Mouse (Mus musculus): Measurements from ENCODE around the gene Plch2. TPM values are rescaled to one million over a fixed set of nuclear protein-coding genes. Genes with fewer than 3 reads are reported as not detected.
A peak's percentile ranks its signal among the peaks of the same experiment; 100 is the strongest.

Plch2 gene
- polyA plus RNA-seq, 1 experiment: 149 TPM

DNA sequence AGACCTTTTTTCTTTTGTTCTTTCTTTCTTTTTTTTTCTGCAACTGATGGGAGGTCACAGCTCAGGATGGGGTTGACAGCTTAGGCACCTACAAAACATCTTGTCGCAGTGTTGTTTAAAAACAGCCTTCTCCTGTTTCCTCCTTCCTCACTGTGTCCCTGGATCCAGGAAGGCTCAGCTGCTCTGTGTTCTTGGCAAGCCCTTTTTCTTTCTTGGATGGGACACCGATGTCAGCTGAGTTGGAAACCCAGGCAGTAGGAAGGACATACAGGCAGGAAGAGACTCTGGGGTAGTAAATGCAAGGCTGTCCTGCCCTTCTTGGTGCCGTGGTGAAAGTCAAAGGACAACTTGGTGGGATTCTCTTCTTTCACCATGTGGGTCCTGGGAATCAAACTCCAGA lies 90.7 kb downstream of the Plch2 start:
- Histone ChIP-seq H3K4me3 (replicated peaks; ENCODE audit: insufficient read depth, low read depth, low read length) (no peak overlapping the region), H3K27ac (ENCODE audit: insufficient read depth, low read length) (no peak overlapping the region), H3K27me3 (ENCODE audit: control insufficient read depth, insufficient read depth, low read length) (no peaks in the 10 kb centered on the region), H3K4me1 (ENCODE audit: control insufficient read depth, insufficient read depth, low read length) (peaks cover 8% of the 10 kb centered on the region)
- no peak for DNase-seq
- 4% methylated on average over 3 of the region's 3 CpGs for WGBS
- TF ChIP-seq CTCF (IDR thresholded peaks at IDR 0.05; ENCODE audit: borderline replicate concordance, insufficient read depth, low read depth, low read length) (no peak), POLR2A (IDR thresholded peaks at IDR 0.05; ENCODE audit: borderline replicate concordance, insufficient read depth, low read length) (no peak)

DNA sequence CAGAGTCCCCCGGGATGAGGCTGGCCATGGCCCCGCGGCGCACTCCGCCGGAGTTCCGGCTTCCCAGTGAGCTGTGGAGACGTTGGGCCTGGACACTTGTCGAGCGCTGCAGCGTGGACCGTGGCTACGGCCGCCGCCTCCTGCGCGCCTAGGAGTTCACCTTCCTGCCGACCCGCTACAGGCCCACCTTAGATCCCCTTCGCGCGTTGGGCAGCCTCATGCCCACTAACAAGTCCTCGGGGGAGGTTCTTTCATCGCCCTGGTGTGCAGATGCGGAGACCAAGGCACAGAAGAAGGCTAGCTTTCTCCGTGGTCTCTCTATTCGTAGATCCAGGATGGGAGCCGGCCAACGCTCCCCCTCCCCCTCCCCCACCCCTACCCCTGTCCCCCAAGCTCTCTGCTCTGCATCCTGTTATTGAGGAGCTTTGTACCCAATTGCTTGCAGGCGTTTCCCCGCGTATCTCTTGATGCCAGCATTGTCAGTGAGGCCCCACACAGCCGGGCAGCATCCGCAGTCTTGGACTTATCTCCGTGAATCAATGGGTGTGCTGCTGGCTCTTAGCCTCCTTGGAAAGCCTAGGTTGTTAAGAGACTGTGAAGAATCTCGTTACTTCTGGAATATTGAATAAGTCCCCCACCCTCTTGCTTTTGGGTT lies 91.9 kb downstream of the Plch2 start:
- under 1% methylated on average over 36 of the region's 36 CpGs for WGBS
- H3K27me3 ChIP-seq (ENCODE audit: control insufficient read depth, insufficient read depth, low read length): no peaks in the 10 kb centered on the region
- H3K4me1 ChIP-seq (ENCODE audit: control insufficient read depth, insufficient read depth, low read length): peaks cover 8% of the 10 kb centered on the region
- TF ChIP-seq CTCF (IDR thresholded peaks at IDR 0.05; ENCODE audit: borderline replicate concordance, insufficient read depth, low read depth, low read length) (no peak), POLR2A (IDR thresholded peaks at IDR 0.05; ENCODE audit: borderline replicate concordance, insufficient read depth, low read length) (no peak)
- H3K27ac ChIP-seq (ENCODE audit: insufficient read depth, low read length): peak overlapping the region; percentile 15; the same call in 1 of the 2 replicates
- peak overlapping the region; percentile 65 for H3K4me3 ChIP-seq (replicated peaks; ENCODE audit: insufficient read depth, low read depth, low read length)
- DNase-seq: no peak

DNA sequence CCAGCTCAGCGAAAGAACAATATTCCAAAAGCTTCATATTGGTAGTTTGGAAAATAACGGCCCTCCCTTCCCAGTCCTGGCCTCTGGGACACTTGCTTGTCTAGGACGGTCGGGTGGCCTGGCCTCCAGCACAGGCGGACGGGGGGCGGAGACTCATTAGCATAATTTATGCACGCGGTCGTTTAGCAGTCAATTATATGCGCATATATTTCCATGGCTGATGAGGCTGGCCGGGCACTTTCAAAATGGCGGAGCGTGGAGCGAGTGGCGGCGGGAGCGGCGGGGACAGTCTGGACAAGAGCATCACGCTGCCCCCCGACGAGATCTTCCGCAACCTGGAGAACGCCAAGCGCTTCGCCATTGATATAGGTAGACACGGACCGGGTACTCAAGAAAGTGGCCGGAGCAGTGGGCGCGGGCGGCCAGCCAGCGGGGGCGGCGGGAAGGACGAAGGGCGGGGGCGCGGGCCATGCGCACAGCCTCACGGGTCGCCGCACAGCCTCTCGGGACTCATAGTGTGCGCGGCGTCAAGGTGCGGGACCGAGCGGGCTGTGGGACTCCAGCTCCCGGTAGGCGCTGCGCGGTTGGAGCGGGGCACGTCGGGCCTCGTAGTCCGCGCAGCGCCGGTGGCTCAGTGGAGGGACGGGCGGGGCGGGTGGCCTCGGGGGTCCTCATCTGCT lies 92.5 kb downstream of the Plch2 start, which contains the start of gene Pank4:
Pank4 (plus strand) TSS at position 223 of the 680 bp plus-strand sequence.
- WGBS: under 1% methylated on average over 66 of the region's 66 CpGs
- Histone ChIP-seq H3K27me3 (ENCODE audit: control insufficient read depth, insufficient read depth, low read length) (no peaks in the 10 kb centered on the region), H3K27ac (ENCODE audit: insufficient read depth, low read length) (peak within 1 kb of the TSS; percentile 70), H3K4me3 (replicated peaks; ENCODE audit: insufficient read depth, low read depth, low read length) (peak within 1 kb of the TSS; percentile 65), H3K4me1 (ENCODE audit: control insufficient read depth, insufficient read depth, low read length) (peaks cover 8% of the 10 kb centered on the region)
- TF ChIP-seq POLR2A (IDR thresholded peaks at IDR 0.05; ENCODE audit: borderline replicate concordance, insufficient read depth, low read length) (peak; percentile 86), CTCF (IDR thresholded peaks at IDR 0.05; ENCODE audit: borderline replicate concordance, insufficient read depth, low read depth, low read length) (no peak)
- peak; percentile 94 to 95 for DNase-seq

DNA sequence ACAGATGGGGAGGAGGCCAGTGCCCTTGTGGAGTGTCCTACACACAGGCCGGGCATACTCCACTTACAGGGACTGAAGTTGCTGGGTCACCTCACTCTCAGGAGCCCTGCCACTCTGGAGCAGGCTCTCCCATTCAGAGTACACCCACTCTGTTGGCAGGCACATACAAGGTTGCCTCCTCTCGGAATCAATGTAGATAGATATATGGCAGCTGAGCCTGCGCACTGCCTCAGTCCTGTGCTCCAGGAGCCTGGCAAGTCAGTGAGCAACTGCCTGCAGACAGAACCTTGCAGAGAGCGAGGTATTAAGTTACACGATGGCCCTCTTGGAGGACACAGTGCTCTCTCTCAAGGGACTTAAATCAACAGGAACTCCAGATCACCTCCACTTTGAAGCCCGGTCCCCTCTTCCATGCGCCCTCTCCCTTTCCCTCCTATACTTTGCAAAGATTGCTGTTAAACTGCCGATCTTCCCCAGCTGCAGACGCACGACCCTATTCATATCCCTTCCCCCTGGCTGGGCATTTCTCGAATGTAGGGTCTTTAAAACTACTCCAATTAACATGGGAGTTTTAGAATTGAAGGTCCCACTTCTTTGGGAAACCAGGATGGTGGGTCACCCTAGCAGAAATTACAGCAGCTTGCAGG lies 93.3 kb downstream of the Plch2 start:
- peaks cover 14% of the 10 kb centered on the region for H3K4me1 ChIP-seq (ENCODE audit: control insufficient read depth, insufficient read depth, low read length)
- DNase-seq: no peak
- peak overlapping the region; percentile 9; the same call in 1 of the 2 replicates for H3K27ac ChIP-seq (ENCODE audit: insufficient read depth, low read length)
- H3K4me3 ChIP-seq (replicated peaks; ENCODE audit: insufficient read depth, low read depth, low read length): peak overlapping the region; percentile 65
- WGBS: 46% methylated on average over 11 of the region's 11 CpGs
- TF ChIP-seq POLR2A (IDR thresholded peaks at IDR 0.05; ENCODE audit: borderline replicate concordance, insufficient read depth, low read length) (no peak), CTCF (IDR thresholded peaks at IDR 0.05; ENCODE audit: borderline replicate concordance, insufficient read depth, low read depth, low read length) (no peak)
- H3K27me3 ChIP-seq (ENCODE audit: control insufficient read depth, insufficient read depth, low read length): no peaks in the 10 kb centered on the region

DNA sequence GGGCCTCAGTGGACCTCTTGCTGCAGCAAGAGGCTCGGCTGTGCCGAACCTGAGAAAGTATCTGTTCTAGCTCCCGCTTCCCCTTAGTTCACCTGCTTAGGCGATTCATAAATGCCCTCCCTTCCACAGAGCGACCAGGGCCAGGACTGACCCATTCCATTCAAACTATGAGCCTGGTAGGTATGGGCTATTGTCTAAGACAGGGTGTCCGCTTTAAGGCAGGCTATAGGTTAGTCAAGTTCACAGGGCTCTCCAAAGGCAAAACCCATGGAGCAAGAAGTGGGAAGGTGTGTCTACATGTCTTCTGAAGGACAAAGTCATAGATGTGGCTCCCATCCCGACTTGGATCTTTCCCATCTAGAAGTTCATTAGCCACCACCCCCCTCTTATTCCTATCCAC lies 93.9 kb downstream of the Plch2 start:
- H3K27ac ChIP-seq (ENCODE audit: insufficient read depth, low read length): no peak overlapping the region
- 83% methylated on average over 7 of the region's 7 CpGs for WGBS
- no peak overlapping the region for H3K4me3 ChIP-seq (replicated peaks; ENCODE audit: insufficient read depth, low read depth, low read length)
- no peaks in the 10 kb centered on the region for H3K27me3 ChIP-seq (ENCODE audit: control insufficient read depth, insufficient read depth, low read length)
- no peak for DNase-seq
- H3K4me1 ChIP-seq (ENCODE audit: control insufficient read depth, insufficient read depth, low read length): peaks cover 19% of the 10 kb centered on the region
- TF ChIP-seq POLR2A (IDR thresholded peaks at IDR 0.05; ENCODE audit: borderline replicate concordance, insufficient read depth, low read length): no peak

DNA sequence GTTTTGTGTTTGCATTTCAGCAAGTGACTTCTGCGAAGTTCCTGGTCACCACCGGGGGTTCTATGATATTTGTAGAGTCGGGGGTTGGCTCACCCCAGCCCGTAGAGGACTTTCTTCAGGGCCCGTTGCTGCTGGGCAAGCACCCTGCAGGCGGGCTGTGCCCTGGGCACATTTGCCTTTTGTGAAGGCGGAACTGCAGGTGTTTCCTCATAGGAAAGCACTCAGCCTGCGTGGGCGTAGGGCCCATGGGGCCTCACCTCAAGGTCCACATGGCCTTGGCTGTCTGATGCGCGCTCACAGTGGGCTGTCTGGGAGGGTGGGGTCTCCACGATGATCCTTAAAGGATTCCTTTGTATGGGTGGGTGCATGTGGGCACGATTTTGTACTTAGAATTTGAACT lies 94.7 kb downstream of the Plch2 start:
- WGBS: 63% methylated on average over 13 of the region's 13 CpGs
- TF ChIP-seq CTCF (IDR thresholded peaks at IDR 0.05; ENCODE audit: borderline replicate concordance, insufficient read depth, low read depth, low read length) (no peak), POLR2A (IDR thresholded peaks at IDR 0.05; ENCODE audit: borderline replicate concordance, insufficient read depth, low read length) (no peak)
- H3K27me3 ChIP-seq (ENCODE audit: control insufficient read depth, insufficient read depth, low read length): no peaks in the 10 kb centered on the region
- DNase-seq: no peak
- H3K27ac ChIP-seq (ENCODE audit: insufficient read depth, low read length): no peak overlapping the region
- peak overlapping the region; percentile 56 for H3K4me3 ChIP-seq (replicated peaks; ENCODE audit: insufficient read depth, low read depth, low read length)
- H3K4me1 ChIP-seq (ENCODE audit: control insufficient read depth, insufficient read depth, low read length): peaks cover 26% of the 10 kb centered on the region

DNA sequence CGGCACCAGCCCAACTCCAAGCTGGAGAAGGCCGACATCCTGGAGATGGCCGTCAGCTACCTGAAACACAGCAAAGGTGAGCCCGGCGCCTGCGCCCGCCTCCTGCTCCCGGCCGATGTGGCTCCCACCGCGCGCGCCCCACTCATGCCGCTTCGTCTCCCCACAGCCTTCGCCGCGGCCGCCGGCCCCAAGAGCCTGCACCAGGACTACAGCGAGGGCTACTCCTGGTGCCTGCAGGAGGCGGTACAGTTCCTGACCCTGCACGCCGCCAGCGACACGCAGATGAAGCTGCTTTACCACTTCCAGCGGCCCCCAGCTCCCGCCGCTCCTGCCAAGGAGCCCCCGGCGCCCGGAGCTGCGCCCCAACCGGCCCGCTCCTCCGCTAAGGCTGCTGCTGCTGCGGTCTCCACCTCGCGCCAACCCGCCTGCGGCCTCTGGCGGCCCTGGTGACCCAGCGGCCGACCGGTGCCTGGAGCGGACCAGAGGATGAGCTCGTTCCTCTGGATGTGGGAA lies 95.3 kb downstream of the Plch2 start:
- Histone ChIP-seq H3K27me3 (ENCODE audit: control insufficient read depth, insufficient read depth, low read length) (no peaks in the 10 kb centered on the region), H3K27ac (ENCODE audit: insufficient read depth, low read length) (no peak overlapping the region), H3K4me1 (ENCODE audit: control insufficient read depth, insufficient read depth, low read length) (peaks cover 29% of the 10 kb centered on the region), H3K4me3 (replicated peaks; ENCODE audit: insufficient read depth, low read depth, low read length) (peak overlapping the region; percentile 56)
- TF ChIP-seq CTCF (IDR thresholded peaks at IDR 0.05; ENCODE audit: borderline replicate concordance, insufficient read depth, low read depth, low read length): peak; percentile 11; the same call in 1 of the 2 replicates
- no peak for TF ChIP-seq POLR2A (IDR thresholded peaks at IDR 0.05; ENCODE audit: borderline replicate concordance, insufficient read depth, low read length)
- 1% methylated on average over 47 of the region's 47 CpGs for WGBS
- peak; percentile 67 to 73 for DNase-seq
